Mouse (Mus musculus): ENCODE measurements around the gene Smyd1. TPM values are rescaled to one million over a fixed set of nuclear protein-coding genes. Genes with fewer than 3 reads are reported as not detected.
"Not testable (repeated sequence)": the region's sequence is repeated elsewhere in the genome, so short reads cannot be mapped to it uniquely, and the experiment has no call there.

The Smyd1 gene
- polyA plus RNA-seq, 1 experiment from 2014 or later, result 0.66 TPM

- 69% methylated on average over 3 of the region's 3 CpGs for WGBS (ENCODE audit: insufficient replicate concordance)
- H3K27me3 ChIP-seq, result no peaks in the 10 kb centered on the region
- no peak overlapping the region for H3K9ac ChIP-seq
- no peaks in the 10 kb centered on the region for H3K4me1 ChIP-seq (replicated peaks)
- no peak overlapping the region for H3K4me2 ChIP-seq
- H3K36me3 ChIP-seq (replicated peaks), result no peaks in the 10 kb centered on the region
- H3K9me3 ChIP-seq (replicated peaks), result 0 out of 2 replicates have a peak, but pooled peaks cover 5% of the 10 kb centered on the region
- H3K27ac ChIP-seq (replicated peaks), result no peak overlapping the region
- ATAC-seq (ENCODE audit: insufficient read depth), result no peak
- H3K4me3 ChIP-seq (replicated peaks), result no peak overlapping the region
Measured at GRCm38 (mm10) chr6:71351201-71351600, 29.2 kb upstream of the Smyd1 start.

GRCm38 (mm10) chr6:71348006-71348405, 26.0 kb upstream of the Smyd1 start:
- no peak overlapping the region for H3K27ac ChIP-seq (replicated peaks)
- no peak overlapping the region for H3K9ac ChIP-seq
- no peaks in the 10 kb centered on the region for H3K4me1 ChIP-seq (replicated peaks)
- WGBS (ENCODE audit: insufficient replicate concordance), result 78% methylated on average over 9 of the region's 9 CpGs
- H3K4me2 ChIP-seq, result no peak overlapping the region
- no peaks in the 10 kb centered on the region for H3K36me3 ChIP-seq (replicated peaks)
- no peak for ATAC-seq (ENCODE audit: insufficient read depth)
- 0 out of 2 replicates have a peak, but pooled peaks cover 5% of the 10 kb centered on the region for H3K9me3 ChIP-seq (replicated peaks)
- no peaks in the 10 kb centered on the region for H3K27me3 ChIP-seq
- H3K4me3 ChIP-seq (replicated peaks), result no peak overlapping the region

- H3K36me3 ChIP-seq (replicated peaks), result no peaks in the 10 kb centered on the region
- H3K9ac ChIP-seq, result no peak overlapping the region
- no peak for ATAC-seq (ENCODE audit: insufficient read depth)
- WGBS (ENCODE audit: insufficient replicate concordance), result 70% methylated on average over 9 of the region's 9 CpGs
- no peaks in the 10 kb centered on the region for H3K4me1 ChIP-seq (replicated peaks)
- H3K4me3 ChIP-seq (replicated peaks), result no peak overlapping the region
- H3K9me3 ChIP-seq (replicated peaks), result no peaks in the 10 kb centered on the region
- no peak overlapping the region for H3K27ac ChIP-seq (replicated peaks)
- H3K27me3 ChIP-seq, result no peaks in the 10 kb centered on the region
- no peak overlapping the region for H3K4me2 ChIP-seq
Measured at GRCm38 (mm10) chr6:71341179-71341578, 19.1 kb upstream of the Smyd1 start.

- no peaks in the 10 kb centered on the region for H3K27me3 ChIP-seq
- H3K9ac ChIP-seq, result no peak overlapping the region
- ATAC-seq (ENCODE audit: insufficient read depth), result no peak
- no peaks in the 10 kb centered on the region for H3K36me3 ChIP-seq (replicated peaks)
- no peak overlapping the region for H3K4me2 ChIP-seq
- H3K4me3 ChIP-seq (replicated peaks), result no peak overlapping the region
- H3K9me3 ChIP-seq (replicated peaks), result no peaks in the 10 kb centered on the region
- 54% methylated on average over 4 of the region's 4 CpGs for WGBS (ENCODE audit: insufficient replicate concordance)
- H3K4me1 ChIP-seq (replicated peaks), result no peaks in the 10 kb centered on the region
- H3K27ac ChIP-seq (replicated peaks), result no peak overlapping the region
Measured at GRCm38 (mm10) chr6:71339351-71339750, 17.3 kb upstream of the Smyd1 start.

DNA sequence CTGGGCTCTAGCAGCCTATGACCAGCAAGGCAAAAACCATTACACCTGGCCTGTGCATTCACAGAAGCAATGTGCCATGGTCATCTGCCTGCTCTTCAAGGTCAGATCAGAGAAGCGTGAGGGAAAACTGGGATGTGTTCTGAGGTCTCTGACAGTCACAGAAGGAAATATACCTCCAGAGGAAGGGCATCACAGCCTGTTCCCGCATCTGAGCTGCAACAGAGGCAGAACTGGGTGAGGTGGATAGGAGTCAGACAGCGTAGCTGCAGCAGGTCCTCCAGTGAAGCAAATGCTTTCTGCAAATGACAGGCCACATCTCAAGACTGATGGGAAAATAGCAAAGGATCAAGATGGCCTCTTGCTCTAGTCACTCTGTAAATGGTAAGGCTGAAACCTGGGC, 16.9 kb upstream of the Smyd1 start:
- Histone ChIP-seq H3K4me2 (no peak overlapping the region), H3K36me3 (replicated peaks) (no peaks in the 10 kb centered on the region), H3K27ac (replicated peaks) (no peak overlapping the region), H3K9me3 (replicated peaks) (no peaks in the 10 kb centered on the region), H3K9ac (no peak overlapping the region), H3K4me3 (replicated peaks) (no peak overlapping the region), H3K4me1 (replicated peaks) (no peaks in the 10 kb centered on the region), H3K27me3 (no peaks in the 10 kb centered on the region)
- WGBS (ENCODE audit: insufficient replicate concordance), result 65% methylated on average over 3 of the region's 3 CpGs
- no peak for ATAC-seq (ENCODE audit: insufficient read depth)

DNA sequence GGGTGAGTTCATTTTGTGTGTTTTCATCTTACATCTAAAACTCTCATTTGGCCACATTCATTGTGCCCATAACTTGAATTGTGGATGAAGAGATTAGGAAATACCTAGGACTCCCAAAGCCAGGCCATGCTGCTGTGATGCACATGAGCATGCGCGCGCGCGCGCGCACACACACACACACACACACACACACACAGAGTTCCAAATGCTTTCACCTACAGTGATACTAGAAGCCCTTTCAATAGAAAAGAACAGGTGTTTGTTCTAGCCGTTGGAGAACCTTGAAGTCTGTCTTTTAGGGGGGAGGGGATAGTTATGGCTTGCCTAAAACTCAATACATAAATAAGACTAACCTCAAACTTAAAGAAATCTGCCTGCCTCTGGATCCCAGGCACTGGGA, 15.6 kb upstream of the Smyd1 start:
- no peaks in the 10 kb centered on the region for H3K36me3 ChIP-seq (replicated peaks)
- no peaks in the 10 kb centered on the region for H3K4me1 ChIP-seq (replicated peaks)
- 93% methylated on average over 8 of the region's 8 CpGs for WGBS (ENCODE audit: insufficient replicate concordance)
- H3K4me3 ChIP-seq (replicated peaks), result no peak overlapping the region
- H3K9ac ChIP-seq, result no peak overlapping the region
- no peaks in the 10 kb centered on the region for H3K9me3 ChIP-seq (replicated peaks)
- no peaks in the 10 kb centered on the region for H3K27me3 ChIP-seq
- no peak overlapping the region for H3K4me2 ChIP-seq
- H3K27ac ChIP-seq (replicated peaks), result no peak overlapping the region
- no peak for ATAC-seq (ENCODE audit: insufficient read depth)

DNA sequence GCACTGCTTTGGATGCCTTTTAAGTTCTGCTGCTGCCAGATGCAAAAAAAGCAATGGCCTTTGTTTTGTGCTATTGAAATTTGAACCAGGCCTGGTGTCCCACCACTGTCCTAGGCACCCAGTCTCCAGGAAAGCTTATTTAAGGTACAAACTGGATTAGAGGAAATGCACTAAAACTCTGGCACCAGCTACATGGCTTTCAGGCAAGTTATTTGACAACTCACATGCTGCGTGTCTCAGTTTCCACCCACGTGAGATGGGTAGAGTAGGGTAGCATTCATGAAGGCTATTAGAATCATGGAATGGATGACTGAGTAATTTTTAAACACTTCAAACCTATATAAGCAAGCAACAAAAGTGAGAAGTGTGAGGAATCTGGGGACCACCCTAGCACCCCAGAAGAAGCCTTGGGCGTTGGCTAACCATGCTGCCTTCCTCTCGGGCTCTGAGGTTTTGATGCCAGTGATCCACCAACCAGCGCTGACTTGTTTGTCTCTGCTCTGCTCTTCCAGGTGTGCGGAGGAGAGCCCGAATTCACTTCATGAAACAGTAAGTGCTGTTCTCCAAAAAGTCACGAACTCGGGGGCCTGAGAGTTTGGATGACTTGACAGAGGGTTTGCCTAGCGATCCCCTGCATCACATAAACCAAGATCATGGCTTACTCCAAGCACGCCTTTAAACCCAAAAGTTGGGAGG, 11.7 kb upstream of the Smyd1 start:
- Histone ChIP-seq H3K27ac (replicated peaks) (no peak overlapping the region), H3K4me1 (replicated peaks) (no peaks in the 10 kb centered on the region), H3K9ac (no peak overlapping the region), H3K9me3 (replicated peaks) (no peaks in the 10 kb centered on the region), H3K4me2 (no peak overlapping the region), H3K27me3 (no peaks in the 10 kb centered on the region), H3K4me3 (replicated peaks) (no peak overlapping the region), H3K36me3 (replicated peaks) (no peaks in the 10 kb centered on the region)
- 70% methylated on average over 11 of the region's 11 CpGs for WGBS (ENCODE audit: insufficient replicate concordance)
- ATAC-seq (ENCODE audit: insufficient read depth), result no peak

- 64% methylated on average over 3 of the region's 3 CpGs for WGBS (ENCODE audit: insufficient replicate concordance)
- Histone ChIP-seq H3K4me3 (replicated peaks) (no peak overlapping the region), H3K4me2 (no peak overlapping the region), H3K36me3 (replicated peaks) (no peaks in the 10 kb centered on the region), H3K27me3 (no peaks in the 10 kb centered on the region), H3K9me3 (replicated peaks) (no peaks in the 10 kb centered on the region), H3K4me1 (replicated peaks) (no peaks in the 10 kb centered on the region), H3K27ac (replicated peaks) (no peak overlapping the region), H3K9ac (no peak overlapping the region)
- ATAC-seq (ENCODE audit: insufficient read depth), result no peak
Measured at GRCm38 (mm10) chr6:71333031-71333430, 11.0 kb upstream of the Smyd1 start.

DNA sequence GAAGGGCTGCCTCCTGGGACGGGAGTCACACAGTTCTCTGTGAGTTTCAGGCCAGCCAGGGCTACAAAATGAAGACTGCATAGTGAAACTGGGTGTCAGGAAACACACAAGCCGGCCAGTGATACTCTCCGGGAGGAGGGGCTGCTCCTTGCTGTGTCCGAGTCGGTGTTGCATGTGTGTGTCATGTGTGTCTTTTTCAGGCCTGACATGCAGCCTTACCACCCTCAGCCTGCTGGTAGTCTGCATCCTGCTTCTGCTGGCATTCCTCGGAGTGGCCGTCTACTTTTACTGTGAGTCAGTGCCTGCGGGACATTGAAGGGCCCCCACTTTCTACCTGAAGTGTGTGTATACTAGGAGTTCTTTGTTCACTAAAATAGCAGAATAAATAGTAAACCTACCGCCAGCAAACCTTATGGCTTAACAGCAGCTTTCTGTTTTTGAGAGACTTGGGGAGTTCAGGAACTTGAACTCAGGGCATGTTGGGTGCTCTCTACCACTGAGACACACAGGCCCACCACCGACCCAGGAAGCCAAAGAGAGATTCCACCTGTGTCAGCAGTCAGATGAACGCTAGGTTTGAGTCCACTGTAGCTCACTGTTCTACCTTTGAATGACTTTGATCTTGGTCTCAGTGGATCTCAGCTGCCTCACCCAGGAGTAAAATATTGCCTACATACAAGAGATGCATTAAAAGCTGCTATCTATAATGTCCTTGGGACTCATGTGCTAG, 10.4 kb upstream of the Smyd1 start:
- WGBS (ENCODE audit: insufficient replicate concordance), result 68% methylated on average over 11 of the region's 11 CpGs
- Histone ChIP-seq H3K9ac (no peak overlapping the region), H3K4me2 (no peak overlapping the region), H3K27ac (replicated peaks) (no peak overlapping the region), H3K9me3 (replicated peaks) (no peaks in the 10 kb centered on the region), H3K27me3 (no peaks in the 10 kb centered on the region), H3K4me3 (replicated peaks) (no peak overlapping the region), H3K4me1 (replicated peaks) (no peaks in the 10 kb centered on the region), H3K36me3 (replicated peaks) (no peaks in the 10 kb centered on the region)
- no peak for ATAC-seq (ENCODE audit: insufficient read depth)

DNA sequence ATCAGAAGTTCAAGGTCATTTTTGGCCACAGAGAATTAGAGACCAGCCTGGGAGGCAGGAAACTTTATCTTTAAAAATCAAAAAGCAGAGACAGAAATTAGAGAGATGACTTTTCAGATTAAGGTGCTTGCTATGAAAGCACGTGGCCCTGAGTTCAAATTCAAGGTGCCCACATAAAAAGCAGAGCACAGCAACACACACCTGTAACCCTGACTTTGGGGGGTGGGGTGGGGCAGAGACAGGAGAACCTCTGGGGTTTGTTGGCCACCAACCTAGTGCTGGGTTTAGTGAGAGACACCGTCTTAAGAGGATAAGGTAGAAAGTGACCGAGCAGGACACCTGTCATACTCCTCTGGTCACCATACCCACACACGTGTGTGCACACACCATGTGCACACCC, 9.5 kb upstream of the Smyd1 start:
- H3K4me2 ChIP-seq; H3K27ac ChIP-seq (replicated peaks); H3K4me3 ChIP-seq (replicated peaks); H3K4me1 ChIP-seq (replicated peaks); H3K36me3 ChIP-seq (replicated peaks); H3K9ac ChIP-seq; ATAC-seq (ENCODE audit: insufficient read depth); H3K27me3 ChIP-seq; H3K9me3 ChIP-seq (replicated peaks): not testable (repeated sequence)
- WGBS (ENCODE audit: insufficient replicate concordance), result 72% methylated on average over 3 of the region's 4 CpGs

GRCm38 (mm10) chr6:71330486-71330885, 8.5 kb upstream of the Smyd1 start:
- no peaks in the 10 kb centered on the region for H3K9me3 ChIP-seq (replicated peaks)
- no peak overlapping the region for H3K9ac ChIP-seq
- 58% methylated on average over 7 of the region's 7 CpGs for WGBS (ENCODE audit: insufficient replicate concordance)
- H3K36me3 ChIP-seq (replicated peaks), result no peaks in the 10 kb centered on the region
- no peak overlapping the region for H3K4me2 ChIP-seq
- ATAC-seq (ENCODE audit: insufficient read depth), result no peak
- H3K27ac ChIP-seq (replicated peaks), result no peak overlapping the region
- H3K27me3 ChIP-seq, result no peaks in the 10 kb centered on the region
- no peaks in the 10 kb centered on the region for H3K4me1 ChIP-seq (replicated peaks)
- no peak overlapping the region for H3K4me3 ChIP-seq (replicated peaks)
